9 mouse cellular contexts compared by ENCODE assay signal in the genomic region with DNA sequence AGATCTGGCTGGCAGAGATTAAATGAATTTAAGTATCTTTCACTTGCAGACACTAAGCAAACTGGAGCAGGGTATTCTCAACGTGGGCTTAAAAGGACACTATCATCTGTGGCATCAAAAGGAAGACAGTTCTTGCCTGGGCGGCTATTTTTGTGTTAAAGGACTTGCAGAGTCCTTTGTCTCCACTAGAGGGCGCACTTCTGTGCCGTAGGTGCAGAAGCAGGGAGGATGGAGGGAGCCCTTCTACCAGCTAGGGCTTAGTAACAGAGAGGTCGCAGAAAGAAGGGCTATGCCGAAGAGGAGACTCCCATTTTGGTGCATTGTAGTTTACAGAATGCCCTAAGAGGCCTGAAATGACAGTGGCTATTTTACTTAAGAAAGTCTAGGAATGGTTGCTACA.
DNase-seq lines count a peak whose midpoint lies in the region; ATAC-seq and TF ChIP-seq lines count a peak whose summit lies in the region.
"Had no signal": no experiment of that assay in that cellular context is flagged by ENCODE, and none has a peak within 500 bp of the region (broad histone marks: within the 10 kb centered on the region; RNA-seq: fewer than 3 reads in every experiment).

No protein-coding gene starts in this region.

- no peaks in the 10 kb centered on the region for H3K27me3 ChIP-seq in midbrain, embryonic 11.5 days (ENCODE audit: control insufficient read depth, insufficient read depth, low read length)
- no peaks in the 10 kb centered on the region for H3K27me3 ChIP-seq in midbrain, embryonic 16.5 days (ENCODE audit: control insufficient read depth, insufficient read depth, low read depth, low read length)
- H3K27me3 ChIP-seq: megakaryocyte, embryonic 14.5 days had no signal

- H3K9me3 ChIP-seq in midbrain, embryonic 11.5 days (ENCODE audit: control insufficient read depth, low read length) = no peaks in the 10 kb centered on the region
- H3K9me3 ChIP-seq in midbrain, embryonic 16.5 days (replicated peaks; ENCODE audit: control insufficient read depth, low read length, poor library complexity, severe bottlenecking) = no peaks in the 10 kb centered on the region
- H3K9me3 ChIP-seq: megakaryocyte, embryonic 14.5 days had no signal

- no peaks in the 10 kb centered on the region for H3K36me3 ChIP-seq in midbrain, embryonic 11.5 days (ENCODE audit: control insufficient read depth, insufficient read depth, low read length)
- no peaks in the 10 kb centered on the region for H3K36me3 ChIP-seq in midbrain, embryonic 16.5 days (ENCODE audit: control insufficient read depth, insufficient read depth, low read length)

- no peak overlapping the region for H3K4me2 ChIP-seq in midbrain, embryonic 11.5 days
- H3K4me2 ChIP-seq in midbrain, embryonic 16.5 days (ENCODE audit: low read length) = no peak overlapping the region

- TF ChIP-seq CTCF in olfactory bulb, adult 2 months (IDR thresholded peaks at IDR 0.05; ENCODE audit: insufficient read depth, low read depth, low read length) = peak; percentile 52; the same call in 1 of the 2 replicates

- DNase-seq in gastrocnemius, adult 18-20 months (ENCODE audit: low spot score) = peak; percentile 22
- DNase-seq in gastrocnemius, postnatal 4 days (ENCODE audit: low spot score in 2 of 2) = no peak
- peak; percentile 94 for DNase-seq in midbrain, embryonic 11.5 days (ENCODE audit: low spot score, missing footprints)
- DNase-seq in cerebellum, adult 9-10 months = peak; percentile 73
- peak; percentile 15 for DNase-seq in layer of hippocampus, adult 9-10 months (ENCODE audit: low spot score)
- DNase-seq in c-Kit-positive CD71-positive TER-119-positive erythroid progenitor cells, embryonic 14.5 days (ENCODE audit: low spot score) = no peak

- no peak for ATAC-seq in midbrain, embryonic 11.5 days (ENCODE audit: low FRiP score)
- no peak for ATAC-seq in midbrain, embryonic 16.5 days

- no peak overlapping the region for H3K4me3 ChIP-seq in midbrain, embryonic 11.5 days (ENCODE audit: low read depth, low read length)
- no peak overlapping the region for H3K4me3 ChIP-seq in midbrain, embryonic 16.5 days (ENCODE audit: low read depth, low read length)
- H3K4me3 ChIP-seq in olfactory bulb, adult 2 months (ENCODE audit: insufficient read depth, low read depth, low read length) = no peak overlapping the region
- H3K4me3 ChIP-seq: megakaryocyte, embryonic 14.5 days had no signal

- WGBS in midbrain, embryonic 11.5 days = 18% methylated on average over 6 of the region's 6 CpGs
- 12% methylated on average over 6 of the region's 6 CpGs for WGBS in midbrain, embryonic 16.5 days
- WGBS in olfactory bulb, adult 2 months = 14% methylated on average over 6 of the region's 6 CpGs

- H3K9ac ChIP-seq in midbrain, embryonic 11.5 days (ENCODE audit: low read length) = no peak overlapping the region
- no peak overlapping the region for H3K9ac ChIP-seq in midbrain, embryonic 16.5 days (ENCODE audit: low read depth, low read length)

- peaks cover 15% of the 10 kb centered on the region for H3K4me1 ChIP-seq in midbrain, embryonic 11.5 days (ENCODE audit: control insufficient read depth, insufficient read depth, low read length)
- peaks cover 17% of the 10 kb centered on the region; the same call in 1 of the 2 replicates for H3K4me1 ChIP-seq in midbrain, embryonic 16.5 days (ENCODE audit: control insufficient read depth, insufficient read depth, low read length)
- peaks cover 9% of the 10 kb centered on the region; the same call in 1 of the 2 replicates for H3K4me1 ChIP-seq in olfactory bulb, adult 2 months (ENCODE audit: control insufficient read depth, insufficient read depth, low read length)
- H3K4me1 ChIP-seq: megakaryocyte, embryonic 14.5 days had no signal

- no peak for TF ChIP-seq POLR2A in olfactory bulb, adult 2 months (IDR thresholded peaks at IDR 0.05; ENCODE audit: insufficient read depth, low read depth, low read length)

- no peak overlapping the region for H3K27ac ChIP-seq in midbrain, embryonic 11.5 days (ENCODE audit: low read depth, low read length)
- H3K27ac ChIP-seq in midbrain, embryonic 16.5 days (ENCODE audit: low read length) = no peak overlapping the region
- H3K27ac ChIP-seq in olfactory bulb, adult 2 months (ENCODE audit: insufficient read depth, low read depth, low read length) = no peak overlapping the region

Comparison
In these comparisons a context has a peak if more than half of its experiments do, and no peak if none do; other contexts are left out.
1. DNase-seq: peak in gastrocnemius, adult 18-20 months (single experiment), midbrain, embryonic 11.5 days (single experiment), cerebellum, adult 9-10 months (single experiment) and layer of hippocampus, adult 9-10 months (single experiment); none in gastrocnemius, postnatal 4 days (0 of 2) and c-Kit-positive CD71-positive TER-119-positive erythroid progenitor cells, embryonic 14.5 days (single experiment).